Mouse (Mus musculus): Measurements from ENCODE around the gene Xrcc6.

GRCm38 (mm10) chr15:82023965-82024635 lies 36.5 kb downstream of the Xrcc6 start:
- TF ChIP-seq POLR2A (IDR thresholded peaks at IDR 0.05; ENCODE audit: low read depth, low read length) (no peak), CTCF (IDR thresholded peaks at IDR 0.05; ENCODE audit: extremely low read depth, insufficient read length, insufficient replicate concordance, low read depth, low read length) (no peak)

Data from small intestine, adult 2 months (tissue).